Mouse (Mus musculus): ENCODE data around the gene Htr2c. TPM values are rescaled to one million over a fixed set of nuclear protein-coding genes. Genes with fewer than 3 reads are reported as not detected.

The Htr2c gene
- total RNA-seq (2014; fragmentation: Nextera tagmentation) (not detected in 2 replicates), total RNA-seq (2017) (0.05 TPM in 1 of 2 replicates, not detected in the other), polyA plus RNA-seq (2012) (not detected in 2 replicates)

DNA sequence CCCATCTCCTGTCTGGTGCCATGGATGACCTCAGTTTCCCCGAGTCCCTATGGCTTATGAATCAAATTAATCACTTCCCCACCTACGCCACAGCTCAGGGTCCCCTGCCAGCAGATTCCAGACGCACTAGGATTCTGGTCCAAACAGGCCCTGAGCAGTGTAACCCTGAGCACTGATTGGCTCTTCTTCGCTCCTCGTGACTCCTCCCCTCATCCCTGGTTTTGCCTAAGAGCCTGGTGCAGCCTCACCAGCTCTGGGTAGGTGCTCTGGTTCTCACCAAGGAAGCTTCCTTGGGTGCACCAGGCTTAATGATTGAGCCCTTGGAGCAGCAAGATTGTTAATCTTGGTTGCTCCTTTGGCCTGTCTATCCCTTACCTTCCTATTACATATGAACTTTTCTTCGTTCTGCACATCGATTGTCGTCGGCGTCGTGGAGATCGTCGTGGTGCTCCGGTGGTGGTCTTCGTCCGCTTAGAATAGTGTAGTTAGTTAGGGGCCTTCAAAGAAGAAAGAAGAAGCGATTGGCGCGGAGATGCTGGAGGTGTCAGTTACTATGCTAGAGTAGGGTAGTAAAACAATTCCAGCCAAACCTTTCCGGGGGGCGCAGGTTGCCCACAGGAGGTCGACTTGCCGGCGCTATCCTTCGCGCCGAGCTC is at the start of gene Htr2c:
Htr2c (plus strand) TSS at position 256 of the 656 bp plus-strand sequence.
- TF ChIP-seq CTCF (IDR thresholded peaks at IDR 0.05; ENCODE audit: low read depth, low read length), result no peak
- TF ChIP-seq GATA1 (IDR thresholded peaks at IDR 0.05; ENCODE audit: borderline replicate concordance, low read length), result no peak
- no peak for TF ChIP-seq POLR2AphosphoS5 (IDR thresholded peaks at IDR 0.05; ENCODE audit: insufficient replicate concordance, low read depth, low read length)
- TF ChIP-seq TAL1 (conservative IDR thresholded peaks at IDR 0.05; ENCODE audit: low read depth, low read length), result no peak
- TF ChIP-seq GATA2 (IDR thresholded peaks at IDR 0.05; ENCODE audit: borderline replicate concordance, low read depth, low read length), result no peak
- no peaks in the 10 kb centered on the region for H3K27me3 ChIP-seq (ENCODE audit: insufficient read depth, low read length)
- H3K36me3 ChIP-seq (replicated peaks), result no peaks in the 10 kb centered on the region
- no peaks in the 10 kb centered on the region for H3K4me1 ChIP-seq (ENCODE audit: insufficient read depth, low read depth, low read length)
- DNase-seq (ENCODE audit: low spot score) (no peak), ATAC-seq (ENCODE audit: extremely low read depth, insufficient number of reproducible peaks, low FRiP score, poor library complexity, severe bottlenecking) (no peak)
- no peak within 1 kb of the TSS for H3K4me3 ChIP-seq (ENCODE audit: low read depth, low read length)
- H3K9me3 ChIP-seq (replicated peaks), result no peaks in the 10 kb centered on the region

DNA sequence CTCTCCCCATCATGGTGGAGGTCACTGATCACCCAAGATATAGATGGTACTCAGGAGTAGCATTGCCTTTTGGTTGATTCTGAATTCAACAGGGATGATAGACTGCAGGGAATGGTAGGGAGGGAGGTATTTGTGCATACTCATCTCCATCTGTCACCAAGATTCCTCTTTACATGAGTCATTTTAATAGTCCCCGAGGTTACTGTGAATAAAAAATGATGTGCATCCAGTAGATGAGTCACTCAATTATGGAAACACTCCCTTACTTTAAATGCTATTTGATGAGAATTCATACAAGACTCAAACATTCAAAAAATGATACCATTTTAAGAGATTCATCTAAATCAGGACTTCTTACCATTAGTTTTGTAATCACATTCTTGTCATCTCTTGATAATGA is 34.1 kb upstream of the Htr2c start:
- H3K4me3 ChIP-seq (ENCODE audit: low read depth, low read length), result no peak overlapping the region

DNA sequence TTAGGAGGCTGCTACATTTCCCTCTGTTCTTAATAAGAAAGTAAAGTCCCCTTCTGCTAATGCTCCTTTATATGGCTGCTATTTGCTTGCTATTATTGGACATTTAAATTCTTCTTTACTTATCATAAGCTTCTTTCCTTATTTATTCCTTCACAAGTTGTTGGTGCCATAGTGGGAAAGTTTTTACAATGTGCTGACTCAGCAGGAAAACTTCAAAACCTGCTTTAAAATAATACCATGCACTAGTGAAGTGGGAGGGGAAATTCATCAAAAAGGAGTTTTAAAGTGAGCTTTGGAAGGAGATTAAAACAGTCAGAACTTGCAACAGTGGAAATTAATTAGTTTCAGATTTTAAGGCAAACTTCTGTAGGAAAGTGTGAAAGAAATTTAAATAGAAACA is 26.0 kb upstream of the Htr2c start:
- H3K4me1 ChIP-seq (ENCODE audit: insufficient read depth, low read depth, low read length), result no peaks in the 10 kb centered on the region
- TF ChIP-seq GATA2 (IDR thresholded peaks at IDR 0.05; ENCODE audit: borderline replicate concordance, low read depth, low read length) (no peak), CTCF (IDR thresholded peaks at IDR 0.05; ENCODE audit: low read depth, low read length) (no peak), TAL1 (conservative IDR thresholded peaks at IDR 0.05; ENCODE audit: low read depth, low read length) (no peak)
- no peaks in the 10 kb centered on the region for H3K27me3 ChIP-seq (ENCODE audit: insufficient read depth, low read length)
- H3K36me3 ChIP-seq (replicated peaks), result no peaks in the 10 kb centered on the region
- no peak for ATAC-seq (ENCODE audit: extremely low read depth, insufficient number of reproducible peaks, low FRiP score, poor library complexity, severe bottlenecking)
- DNase-seq (ENCODE audit: low spot score), result no peak
- H3K9me3 ChIP-seq (replicated peaks), result no peaks in the 10 kb centered on the region
- H3K4me3 ChIP-seq (ENCODE audit: low read depth, low read length), result no peak overlapping the region

More for the DNA sequence above, 34.1 kb upstream of the Htr2c start:
- Histone ChIP-seq H3K4me1 (ENCODE audit: insufficient read depth, low read depth, low read length) (no peaks in the 10 kb centered on the region), H3K36me3 (replicated peaks) (no peaks in the 10 kb centered on the region), H3K9me3 (replicated peaks) (no peaks in the 10 kb centered on the region), H3K27me3 (ENCODE audit: insufficient read depth, low read length) (no peaks in the 10 kb centered on the region)
- no peak for ATAC-seq (ENCODE audit: extremely low read depth, insufficient number of reproducible peaks, low FRiP score, poor library complexity, severe bottlenecking)
- TF ChIP-seq GATA1 (IDR thresholded peaks at IDR 0.05; ENCODE audit: borderline replicate concordance, low read length) (no peak), TAL1 (conservative IDR thresholded peaks at IDR 0.05; ENCODE audit: low read depth, low read length) (no peak), CTCF (IDR thresholded peaks at IDR 0.05; ENCODE audit: low read depth, low read length) (no peak), POLR2AphosphoS5 (IDR thresholded peaks at IDR 0.05; ENCODE audit: insufficient replicate concordance, low read depth, low read length) (no peak), GATA2 (IDR thresholded peaks at IDR 0.05; ENCODE audit: borderline replicate concordance, low read depth, low read length) (no peak)
- no peak for DNase-seq (ENCODE audit: low spot score)

DNA sequence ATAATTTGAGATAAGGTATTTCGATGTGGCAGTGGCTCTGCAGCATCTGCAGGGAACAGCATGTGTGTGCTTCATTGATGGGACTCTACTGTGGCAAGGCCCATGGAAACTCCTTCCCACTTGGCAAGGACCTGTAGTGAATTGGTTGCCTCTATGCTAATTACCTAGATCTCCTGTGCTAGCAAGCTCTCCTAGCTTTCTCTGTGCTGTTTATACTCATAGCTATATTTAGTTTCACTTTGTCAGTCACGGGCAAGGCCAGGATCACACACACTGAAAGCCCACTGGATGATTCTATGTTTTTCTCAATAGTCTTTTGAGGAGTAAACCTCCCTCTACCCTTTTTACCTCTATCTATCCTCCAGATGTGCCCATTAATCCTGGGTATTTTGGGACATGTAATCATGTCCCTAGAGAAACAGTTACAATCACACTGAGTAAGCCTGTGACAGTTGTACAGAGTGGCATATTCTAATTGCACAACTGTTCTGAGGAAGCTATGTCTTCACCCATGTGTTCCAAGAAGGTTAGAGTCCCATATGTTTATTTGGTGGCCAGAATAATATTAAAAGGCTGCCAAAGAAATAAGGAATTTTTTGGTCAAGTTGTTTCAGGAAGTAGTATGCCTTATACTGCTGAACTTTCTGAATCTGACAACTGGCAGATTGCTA is 16.0 kb upstream of the Htr2c start:
- no peaks in the 10 kb centered on the region for H3K27me3 ChIP-seq (ENCODE audit: insufficient read depth, low read length)
- H3K36me3 ChIP-seq (replicated peaks), result no peaks in the 10 kb centered on the region
- DNase-seq (ENCODE audit: low spot score), result no peak
- no peaks in the 10 kb centered on the region for H3K9me3 ChIP-seq (replicated peaks)
- TF ChIP-seq TAL1 (conservative IDR thresholded peaks at IDR 0.05; ENCODE audit: low read depth, low read length) (no peak), CTCF (IDR thresholded peaks at IDR 0.05; ENCODE audit: low read depth, low read length) (no peak), GATA1 (IDR thresholded peaks at IDR 0.05; ENCODE audit: borderline replicate concordance, low read length) (no peak), POLR2AphosphoS5 (IDR thresholded peaks at IDR 0.05; ENCODE audit: insufficient replicate concordance, low read depth, low read length) (no peak), GATA2 (IDR thresholded peaks at IDR 0.05; ENCODE audit: borderline replicate concordance, low read depth, low read length) (no peak)
- no peaks in the 10 kb centered on the region for H3K4me1 ChIP-seq (ENCODE audit: insufficient read depth, low read depth, low read length)
- no peak overlapping the region; the same call in 1 of the 2 replicates for H3K4me3 ChIP-seq (ENCODE audit: low read depth, low read length)
- peak; percentile 78 for ATAC-seq (ENCODE audit: extremely low read depth, insufficient number of reproducible peaks, low FRiP score, poor library complexity, severe bottlenecking)

DNA sequence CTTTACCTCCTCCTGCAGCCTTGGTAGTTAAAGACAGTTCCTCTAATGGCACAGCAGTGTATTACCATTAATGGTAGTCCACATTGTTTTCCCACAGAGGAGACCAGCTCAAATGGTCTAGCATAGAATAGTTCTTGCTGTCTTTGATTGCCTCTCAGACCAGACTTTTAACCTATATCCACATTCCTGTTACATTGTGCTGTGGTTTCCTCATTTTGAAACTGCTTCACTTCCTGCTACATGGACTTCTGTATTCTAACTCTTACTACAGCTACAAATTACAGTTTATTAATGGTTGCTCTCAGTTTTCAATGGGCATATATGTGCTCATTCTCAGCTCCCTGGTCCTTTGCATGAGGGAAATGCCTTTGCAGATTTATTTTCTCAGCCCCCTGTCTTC is 15.3 kb upstream of the Htr2c start:
- 0 out of 2 replicates have a peak, but pooled peaks have one; percentile 19 for ATAC-seq (ENCODE audit: extremely low read depth, insufficient number of reproducible peaks, low FRiP score, poor library complexity, severe bottlenecking)
- H3K4me3 ChIP-seq (ENCODE audit: low read depth, low read length), result no peak overlapping the region
- H3K9me3 ChIP-seq (replicated peaks), result no peaks in the 10 kb centered on the region
- no peak for DNase-seq (ENCODE audit: low spot score)
- no peaks in the 10 kb centered on the region for H3K36me3 ChIP-seq (replicated peaks)
- H3K4me1 ChIP-seq (ENCODE audit: insufficient read depth, low read depth, low read length), result no peaks in the 10 kb centered on the region
- TF ChIP-seq GATA1 (IDR thresholded peaks at IDR 0.05; ENCODE audit: borderline replicate concordance, low read length) (no peak), GATA2 (IDR thresholded peaks at IDR 0.05; ENCODE audit: borderline replicate concordance, low read depth, low read length) (no peak), POLR2AphosphoS5 (IDR thresholded peaks at IDR 0.05; ENCODE audit: insufficient replicate concordance, low read depth, low read length) (no peak), TAL1 (conservative IDR thresholded peaks at IDR 0.05; ENCODE audit: low read depth, low read length) (no peak), CTCF (IDR thresholded peaks at IDR 0.05; ENCODE audit: low read depth, low read length) (no peak)
- no peaks in the 10 kb centered on the region for H3K27me3 ChIP-seq (ENCODE audit: insufficient read depth, low read length)

DNA sequence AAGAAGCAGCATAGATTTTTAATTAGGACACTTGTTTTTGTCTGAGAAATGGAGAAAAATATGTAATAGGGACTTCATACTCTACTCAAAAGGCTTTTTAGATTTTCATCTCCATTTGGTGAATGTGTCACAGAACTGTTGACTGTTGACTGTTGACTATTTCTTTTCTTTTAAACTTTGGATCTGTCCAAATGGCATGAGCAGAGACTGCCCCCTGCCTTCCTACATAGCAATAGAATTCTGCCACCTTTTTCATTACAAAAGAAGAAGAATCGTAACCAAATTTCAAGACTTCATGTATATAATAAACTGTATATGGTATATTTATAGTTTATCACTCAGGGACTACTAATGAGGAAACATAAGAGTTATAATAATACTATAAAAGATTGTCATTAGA is 3.7 kb upstream of the Htr2c start:
- H3K4me3 ChIP-seq (ENCODE audit: low read depth, low read length), result no peak overlapping the region
- no peak for ATAC-seq (ENCODE audit: extremely low read depth, insufficient number of reproducible peaks, low FRiP score, poor library complexity, severe bottlenecking)
- no peak for DNase-seq (ENCODE audit: low spot score)
- TF ChIP-seq POLR2AphosphoS5 (IDR thresholded peaks at IDR 0.05; ENCODE audit: insufficient replicate concordance, low read depth, low read length), result no peak
- no peak for TF ChIP-seq TAL1 (conservative IDR thresholded peaks at IDR 0.05; ENCODE audit: low read depth, low read length)
- no peak for TF ChIP-seq CTCF (IDR thresholded peaks at IDR 0.05; ENCODE audit: low read depth, low read length)
- TF ChIP-seq GATA2 (IDR thresholded peaks at IDR 0.05; ENCODE audit: borderline replicate concordance, low read depth, low read length), result no peak
- TF ChIP-seq GATA1 (IDR thresholded peaks at IDR 0.05; ENCODE audit: borderline replicate concordance, low read length), result no peak
- H3K9me3 ChIP-seq (replicated peaks), result no peaks in the 10 kb centered on the region
- no peaks in the 10 kb centered on the region for H3K4me1 ChIP-seq (ENCODE audit: insufficient read depth, low read depth, low read length)
- no peaks in the 10 kb centered on the region for H3K27me3 ChIP-seq (ENCODE audit: insufficient read depth, low read length)
- H3K36me3 ChIP-seq (replicated peaks), result no peaks in the 10 kb centered on the region
